Mouse (Mus musculus): Measurements from ENCODE around the gene Ppp1r3c. TPM values are rescaled to one million over a fixed set of nuclear protein-coding genes. Genes with fewer than 3 reads are reported as not detected.
A peak's percentile ranks its signal among the peaks of the same experiment; 100 is the strongest.

Gene Ppp1r3c
- 100 to 1,000 TPM; 493 to 680 TPM for total RNA-seq (2021)
- long read RNA-seq, experiment 1, transcript Ppp1r3c-201 (2 exons, 2,725 nt), result major isoform, 495 of 911 reads
- long read RNA-seq, experiment 1, partial matches to known transcripts, result 1 of 911 reads
- long read RNA-seq, experiment 1, other reads (novel, unspliced or antisense), result 415 of 911 reads
- long read RNA-seq, experiment 2, transcript Ppp1r3c-201 (2 exons, 2,725 nt), result major isoform, 95 of 216 reads
- long read RNA-seq, experiment 2, partial matches to known transcripts, result 115 of 216 reads
- long read RNA-seq, experiment 2, other reads (novel, unspliced or antisense), result 6 of 216 reads

GRCm38 (mm10) chr19:36736537-36736936 lies at the start of gene Ppp1r3c:
TSS of gene Ppp1r3c (minus strand) at chr19:36736653.
- peak; percentile 97 for DNase-seq (ENCODE audit: low spot score)

DNA sequence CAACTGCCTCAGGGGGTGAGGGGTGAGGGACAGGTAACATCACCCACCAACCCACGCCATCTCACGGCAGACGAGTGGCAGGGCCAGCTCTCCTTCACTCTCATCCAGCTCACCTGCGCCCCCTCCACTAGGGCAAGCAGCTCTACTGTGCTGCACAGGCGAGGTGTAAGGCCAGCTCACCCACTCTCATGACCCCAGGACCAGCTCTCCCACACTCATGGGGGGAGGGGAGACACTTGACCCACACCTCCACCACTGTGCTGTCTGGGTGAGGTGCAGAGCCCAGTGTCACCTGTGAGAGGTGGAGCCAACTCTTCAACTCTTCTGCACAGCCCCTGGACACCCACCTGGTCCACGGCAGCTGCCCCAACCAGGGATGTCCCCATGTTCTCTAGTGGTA lies 46.7 kb upstream of the Ppp1r3c start:
- no peak for DNase-seq (ENCODE audit: low spot score)

GRCm38 (mm10) chr19:36782591-36782990 lies 46.1 kb upstream of the Ppp1r3c start:
- no peak for DNase-seq (ENCODE audit: low spot score)

DNA sequence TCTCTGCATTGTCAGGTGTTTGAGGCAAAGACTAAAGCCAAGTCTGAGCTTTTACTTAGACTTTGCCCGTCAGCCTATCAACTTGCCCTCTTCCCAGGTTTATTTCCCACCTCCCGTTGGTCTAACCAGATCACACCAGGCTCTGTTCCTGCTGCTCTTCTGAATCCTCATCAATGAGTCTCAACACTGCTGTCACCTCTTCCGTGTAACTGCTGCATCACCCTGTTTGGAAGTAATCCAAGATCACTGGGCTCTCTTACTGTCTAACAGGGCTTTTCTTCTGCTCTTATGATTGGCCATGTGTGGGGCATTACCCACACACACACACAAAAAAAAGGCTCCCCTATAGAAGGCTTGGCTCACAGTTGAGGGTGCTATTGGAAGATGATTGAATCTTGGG lies 45.5 kb upstream of the Ppp1r3c start:
- no peak for DNase-seq (ENCODE audit: low spot score)

- no peak for DNase-seq (ENCODE audit: low spot score)
Measured at GRCm38 (mm10) chr19:36780375-36780774, 43.9 kb upstream of the Ppp1r3c start.

DNA sequence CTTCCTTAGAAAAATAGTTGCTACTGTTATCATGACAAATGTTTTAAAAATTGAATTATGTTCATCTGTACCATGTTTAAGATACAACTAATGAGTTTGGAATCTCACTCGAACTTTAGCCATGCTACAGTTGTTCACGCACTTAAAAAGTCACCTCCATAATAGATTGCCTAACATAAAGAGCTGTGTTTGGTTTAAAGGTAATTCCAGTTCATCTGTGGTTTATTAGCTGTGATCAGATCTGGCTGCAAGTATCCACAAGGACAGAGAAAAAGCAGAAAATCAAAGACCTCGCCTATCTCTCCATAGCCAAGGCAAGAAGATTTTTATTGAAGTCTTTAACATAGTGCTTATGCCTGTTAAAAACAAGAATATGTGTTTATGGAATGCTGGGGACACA lies 43.3 kb upstream of the Ppp1r3c start:
- no peak for DNase-seq (ENCODE audit: low spot score)

DNA sequence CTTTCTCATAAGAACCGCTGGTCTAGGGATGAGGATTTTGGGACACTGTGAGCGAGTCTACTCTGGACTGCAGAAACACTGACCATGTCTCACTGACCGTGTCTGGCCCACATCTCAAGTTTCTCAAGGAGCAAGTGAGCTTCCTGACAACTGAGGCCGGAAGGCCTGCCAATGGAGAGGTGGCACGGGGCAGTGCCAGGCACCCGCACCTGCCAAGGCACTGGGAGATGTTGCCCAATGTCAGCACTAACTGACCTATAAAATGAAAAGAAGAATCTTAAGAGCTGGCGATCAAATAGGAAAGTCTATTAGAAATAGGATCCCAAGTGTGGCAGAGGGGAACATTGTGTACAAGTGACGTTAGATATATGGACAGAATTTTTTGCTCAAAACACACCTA lies 39.1 kb upstream of the Ppp1r3c start:
- peak; percentile 88 for DNase-seq (ENCODE audit: low spot score)

GRCm38 (mm10) chr19:36773716-36774459 lies 37.4 kb upstream of the Ppp1r3c start:
- peak; percentile 69 for DNase-seq (ENCODE audit: low spot score)

GRCm38 (mm10) chr19:36768084-36768483 lies 31.6 kb upstream of the Ppp1r3c start:
- DNase-seq (ENCODE audit: low spot score), result peak; percentile 37

DNA sequence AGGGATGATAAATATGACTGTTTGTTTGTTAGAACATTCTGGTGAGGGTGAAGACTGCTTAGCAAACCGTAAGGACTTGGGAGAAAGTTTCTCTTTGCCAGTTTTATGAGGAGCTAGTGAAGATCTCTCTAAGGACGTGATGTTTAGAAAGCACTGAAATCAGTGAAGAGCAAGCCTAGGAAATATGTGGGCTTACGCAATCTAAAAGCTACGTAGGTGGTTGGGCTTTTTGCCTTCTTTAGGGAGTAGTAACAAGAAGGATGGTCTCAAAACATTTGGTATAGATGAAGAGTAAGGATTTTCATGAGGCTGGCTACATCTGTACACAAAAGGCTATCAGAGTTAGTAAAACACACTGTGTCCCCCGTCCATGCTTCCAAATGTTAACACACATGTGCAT lies 28.0 kb upstream of the Ppp1r3c start:
- DNase-seq (ENCODE audit: low spot score), result no peak

- DNase-seq (ENCODE audit: low spot score), result peak; percentile 60
Measured at GRCm38 (mm10) chr19:36748996-36749395, 12.5 kb upstream of the Ppp1r3c start.

GRCm38 (mm10) chr19:36742331-36742730 lies 5.9 kb upstream of the Ppp1r3c start:
- no peak for DNase-seq (ENCODE audit: low spot score)

DNA sequence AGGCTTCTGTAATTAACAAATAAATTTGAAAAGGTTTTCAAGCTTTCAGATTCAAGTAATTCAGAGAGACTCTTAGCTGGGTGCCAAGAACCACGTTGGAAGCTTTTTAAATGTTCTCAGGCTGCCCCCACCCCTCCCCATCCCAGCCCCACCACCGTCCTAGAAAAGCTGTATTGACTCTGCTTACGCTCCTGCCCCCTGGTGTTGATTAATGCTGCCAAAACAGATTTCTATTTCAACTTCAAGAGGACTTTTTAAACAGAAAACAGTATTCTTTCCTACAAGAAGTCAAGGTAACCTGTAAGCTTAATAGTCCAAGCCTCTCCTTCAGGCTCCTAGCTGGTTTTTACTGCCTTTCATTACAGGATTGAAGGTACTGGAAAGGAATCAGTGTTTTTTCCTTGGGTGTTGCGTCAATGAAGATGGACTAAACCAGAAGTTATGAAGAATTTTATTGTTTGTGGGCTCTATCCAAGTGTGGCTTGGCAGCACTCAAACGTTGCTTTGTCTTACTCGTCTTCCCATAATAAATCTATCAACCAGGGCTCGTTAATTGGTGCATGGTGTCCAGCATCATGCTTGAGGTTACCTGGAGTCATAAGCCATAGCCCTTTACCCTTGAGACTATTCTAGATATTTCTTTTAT lies 3.2 kb upstream of the Ppp1r3c start:
- no peak for DNase-seq (ENCODE audit: low spot score)

DNA sequence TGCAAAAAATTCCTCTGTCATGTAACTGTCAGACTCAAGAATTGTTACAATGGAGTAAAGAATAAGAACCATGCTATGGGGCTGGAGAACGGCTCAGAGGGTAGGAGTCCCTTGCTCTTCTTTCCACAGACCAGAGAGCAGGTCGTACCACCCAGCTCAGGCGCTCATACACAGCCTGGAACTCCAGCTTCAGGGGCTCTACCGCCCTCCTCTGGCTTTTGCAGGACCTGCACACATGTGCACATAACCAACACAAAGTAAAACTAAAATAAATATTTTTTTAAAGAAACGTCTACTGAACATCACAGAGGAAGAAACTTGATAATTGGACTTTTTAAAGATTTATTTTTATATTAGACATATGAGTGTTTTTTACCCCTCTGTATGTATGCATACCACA lies 1.6 kb upstream of the Ppp1r3c start:
- no peak for DNase-seq (ENCODE audit: low spot score)

DNA sequence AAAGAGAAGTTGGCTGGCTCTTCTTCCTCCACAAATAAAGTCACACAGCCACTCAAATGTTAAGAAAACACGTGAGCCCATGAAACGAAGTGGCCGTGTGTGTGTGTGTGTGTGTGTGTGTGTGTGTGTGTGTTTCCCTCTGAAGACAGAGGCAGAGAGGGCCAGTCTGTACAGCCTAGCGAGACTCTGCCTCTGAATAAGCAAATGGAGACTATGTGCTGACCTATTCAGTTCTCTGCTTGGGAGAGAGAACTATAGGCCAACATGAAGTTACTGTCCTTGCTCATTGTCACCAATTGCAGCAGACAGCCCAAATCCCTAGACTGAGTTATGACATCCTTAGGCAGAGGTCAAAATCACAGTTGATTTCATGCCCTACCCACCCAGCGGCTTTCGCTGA lies 634 bp upstream of the Ppp1r3c start:
- no peak for DNase-seq (ENCODE audit: low spot score)

- DNase-seq (ENCODE audit: low spot score), result peak; percentile 69
Measured at GRCm38 (mm10) chr19:36734308-36735038, 2.0 kb downstream of the Ppp1r3c start.

GRCm38 (mm10) chr19:36733191-36733943 lies 3.1 kb downstream of the Ppp1r3c start:
- no peak for DNase-seq (ENCODE audit: low spot score)

- DNase-seq (ENCODE audit: low spot score), result peak; percentile 87
Measured at GRCm38 (mm10) chr19:36731310-36731709, 5.1 kb downstream of the Ppp1r3c start.

- DNase-seq (ENCODE audit: low spot score), result peak; percentile 62
Measured at GRCm38 (mm10) chr19:36730414-36730813, 6.0 kb downstream of the Ppp1r3c start.

DNA sequence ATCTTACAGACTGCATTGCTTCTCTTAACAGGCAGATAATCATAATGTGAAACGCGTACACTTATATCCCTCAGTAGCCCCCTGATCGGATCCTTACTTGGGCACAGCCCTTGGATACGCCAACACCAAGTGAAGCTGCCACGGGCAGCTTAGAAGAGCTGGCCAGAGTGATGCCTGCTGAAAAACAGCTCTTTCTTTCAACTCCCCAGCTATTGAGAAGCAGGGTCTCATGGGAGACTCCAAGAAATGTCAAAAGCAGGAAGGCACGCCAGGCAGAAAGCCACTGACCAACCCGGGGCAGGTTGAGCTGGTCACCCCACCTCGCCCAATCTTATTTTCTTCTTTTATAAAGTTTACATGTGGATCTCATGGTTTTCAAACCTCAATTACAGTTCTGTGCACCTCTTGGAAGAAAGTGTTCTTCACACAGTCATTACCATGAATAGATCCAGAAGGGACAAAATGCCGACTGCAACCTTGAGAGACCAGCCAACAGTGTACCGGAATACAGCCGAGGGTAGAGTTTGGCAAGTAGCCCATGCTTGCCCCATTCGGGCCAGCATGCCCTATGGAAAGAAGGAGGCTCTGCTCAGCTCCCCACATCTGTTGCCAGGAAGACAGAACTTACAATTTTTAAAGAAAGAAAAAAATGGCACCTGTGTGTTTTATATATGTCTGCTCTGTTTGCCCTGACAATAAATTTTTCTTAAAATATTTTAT lies 7.6 kb downstream of the Ppp1r3c start:
- no peak for DNase-seq (ENCODE audit: low spot score)

All from gastrocnemius, adult 18-20 months (tissue).